ENCODE assay signal across 27 mouse cellular contexts in the genomic region with DNA sequence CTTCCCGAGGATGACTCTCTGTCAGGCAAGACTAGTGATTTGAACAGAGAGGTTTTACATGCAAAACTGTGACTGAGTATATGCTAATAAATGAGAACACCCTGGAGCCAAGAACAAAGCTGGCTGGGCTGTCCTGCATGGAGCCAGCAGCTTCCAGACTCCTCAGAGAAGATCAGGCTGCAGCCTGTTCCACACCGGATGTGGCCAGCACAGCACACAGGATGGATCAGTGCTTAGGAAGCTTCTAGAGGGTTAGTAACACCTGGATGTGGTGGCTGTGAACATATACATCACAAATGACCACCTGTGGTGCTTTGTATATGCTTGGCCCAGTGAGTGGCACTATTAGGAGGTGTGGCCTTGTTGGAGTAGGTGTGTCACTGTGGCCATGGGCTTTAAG. TPM values are rescaled to one million over a fixed set of nuclear protein-coding genes. Genes with fewer than 3 reads are reported as not detected.
DNase-seq lines count a peak whose midpoint lies in the region; ATAC-seq lines count a peak whose summit lies in the region.
"Had no signal": no experiment of that assay in that cellular context is flagged by ENCODE, and none has a peak within 500 bp of the region (broad histone marks: within the 10 kb centered on the region; RNA-seq: fewer than 3 reads in every experiment).

No protein-coding gene starts in this region.

- no peaks in the 10 kb centered on the region for H3K36me3 ChIP-seq in kidney, embryonic 15.5 days
- no peaks in the 10 kb centered on the region for H3K36me3 ChIP-seq in liver, embryonic 15.5 days (replicated peaks)
- H3K36me3 ChIP-seq: embryonic facial prominence, embryonic 12.5 days; embryonic facial prominence, embryonic 15.5 days; heart, embryonic 10.5 days; heart, embryonic 13.5 days had no signal

- peaks cover 33% of the 10 kb centered on the region for H3K4me1 ChIP-seq in kidney, embryonic 15.5 days
- H3K4me1 ChIP-seq in liver, embryonic 15.5 days (replicated peaks): peaks cover 62% of the 10 kb centered on the region

- H3K9ac ChIP-seq in kidney, embryonic 15.5 days: no peak overlapping the region
- H3K9ac ChIP-seq in liver, embryonic 15.5 days: no peak overlapping the region
- H3K9ac ChIP-seq: embryonic facial prominence, embryonic 12.5 days; embryonic facial prominence, embryonic 15.5 days; forebrain, postnatal 0 days; heart, embryonic 13.5 days; hindbrain, embryonic 14.5 days had no signal

- no peak overlapping the region for H3K27ac ChIP-seq in kidney, embryonic 15.5 days
- peak overlapping the region; percentile 24; the same call in 1 of the 2 replicates for H3K27ac ChIP-seq in liver, embryonic 15.5 days (replicated peaks)
- H3K27ac ChIP-seq: embryonic facial prominence, embryonic 12.5 days; embryonic facial prominence, embryonic 15.5 days; heart, embryonic 10.5 days; heart, embryonic 13.5 days; hindbrain, embryonic 14.5 days; hindbrain, postnatal 0 days had no signal

- WGBS in kidney, embryonic 15.5 days: 52% methylated on average over 2 of the region's 2 CpGs
- 81% methylated on average over 2 of the region's 2 CpGs for WGBS in liver, embryonic 15.5 days (ENCODE audit: insufficient replicate concordance)

- peaks cover 32% of the 10 kb centered on the region; the same call in 1 of the 2 replicates for H3K27me3 ChIP-seq in kidney, embryonic 15.5 days
- peaks cover 11% of the 10 kb centered on the region; the same call in 1 of the 2 replicates for H3K27me3 ChIP-seq in liver, embryonic 15.5 days
- H3K27me3 ChIP-seq: CH12.LX had no signal

- DNase-seq in kidney, adult 18-20 months: no peak
- no peak for DNase-seq in liver
- peak; percentile 91 for DNase-seq in ZHBTc4 (ENCODE audit: low read depth, low spot score)
- DNase-seq in retina, postnatal 1 day: no peak
- DNase-seq: adrenal gland, adult 2 months; adrenal gland, postnatal 14 days; B cell, adult 2 months; cerebellum, adult 11 months; cerebellum, adult 2 months; cerebellum, adult 9-11 months; cerebellum, postnatal 25 days; forebrain, postnatal 0 days; gastrocnemius, postnatal 25 days; heart, adult 18-20 months; heart, postnatal 14 days; heart, postnatal 4 days had no signal

- H3K9me3 ChIP-seq in kidney, embryonic 15.5 days (replicated peaks): 0 out of 2 replicates have a peak, but pooled peaks cover 3% of the 10 kb centered on the region
- H3K9me3 ChIP-seq in liver, embryonic 15.5 days (replicated peaks): no peaks in the 10 kb centered on the region
- H3K9me3 ChIP-seq: embryonic facial prominence, embryonic 15.5 days had no signal

- H3K4me3 ChIP-seq in kidney, embryonic 15.5 days (replicated peaks): no peak overlapping the region
- H3K4me3 ChIP-seq in liver, embryonic 15.5 days (replicated peaks): no peak overlapping the region
- H3K4me3 ChIP-seq: embryonic facial prominence, embryonic 12.5 days; embryonic facial prominence, embryonic 15.5 days; heart, embryonic 10.5 days; heart, embryonic 13.5 days had no signal

- ATAC-seq in kidney, embryonic 15.5 days (replicated peaks; ENCODE audit: low FRiP score): 0 out of 2 replicates have a peak, but pooled peaks have one; percentile 23
- ATAC-seq in liver, embryonic 15.5 days (ENCODE audit: insufficient read depth): no peak
- ATAC-seq: forebrain, embryonic 14.5 days; forebrain, postnatal 0 days; hindbrain, postnatal 0 days; inflammation-experienced regulatory T-cells, adult 6 months had no signal

- no peak overlapping the region for H3K4me2 ChIP-seq in kidney, embryonic 15.5 days
- no peak overlapping the region for H3K4me2 ChIP-seq in liver, embryonic 15.5 days
- H3K4me2 ChIP-seq: embryonic facial prominence, embryonic 12.5 days; embryonic facial prominence, embryonic 15.5 days; heart, embryonic 13.5 days; hindbrain, embryonic 14.5 days had no signal

RNA-seq across cellular contexts. Expression of a gene that starts 43.4 kb away (rescaled TPM):
- 14.3 and 15.3 TPM in 2 replicates for polyA plus RNA-seq in kidney, embryonic 15.5 days (2015; fragmentation: Nextera tagmentation; extraction: Ambion mirVana)
- polyA plus RNA-seq in liver, embryonic 15.5 days (2015; fragmentation: Nextera tagmentation; extraction: Ambion mirVana): 2.3 and 3.5 TPM in 2 replicates
